Mouse (Mus musculus) kidney, postnatal 0 days (tissue): ENCODE results near the gene Rer1. TPM values are rescaled to one million over a fixed set of nuclear protein-coding genes. Genes with fewer than 3 reads are reported as not detected.

ENCODE experiments used
- ATAC-seq: fragments of 200-750 bp; cut with Nextera tagmentation; replicated peaks from 2 replicates; pipeline ENCODE4 v1.8.0; 2017; ENCODE audit warnings: low read depth, moderate number of reproducible peaks, moderate TSS enrichment, moderate library complexity; ENCODE audit not compliant: low FRiP score
- DNase-seq: peaks from one replicate; pipeline ENCODE4 v3.0.0-alpha.2; 2016; ENCODE audit warnings: low spot score
- H3K27ac ChIP-seq: fragments of 300-500 bp; sonication (generic); 2 replicates; pipeline ENCODE4 v1.5.1; 2014; ENCODE audit warnings: mild to moderate bottlenecking
- H3K27me3 ChIP-seq: fragments of 300-500 bp; sonication (generic); 2 replicates; pipeline ENCODE4 v1.6.1; 2014; ENCODE audit warnings: low read length, mixed read lengths; ENCODE audit not compliant: insufficient read depth
- H3K36me3 ChIP-seq: fragments of 300-500 bp; sonication (generic); 2 replicates; pipeline ENCODE4 v1.6.1; 2014; ENCODE audit warnings: low read length, mixed read lengths; ENCODE audit not compliant: insufficient read depth
- H3K4me1 ChIP-seq: fragments of 300-500 bp; sonication (generic); replicated peaks from 2 replicates; pipeline ENCODE4 v1.6.1; 2014; ENCODE audit warnings: antibody characterized with exemption, low read length, mixed read lengths; ENCODE audit not compliant: insufficient read depth
- H3K4me2 ChIP-seq: fragments of 300-500 bp; sonication (generic); 2 replicates; pipeline ENCODE4 v1.6.1; 2014; ENCODE audit warnings: mild to moderate bottlenecking, low read length, moderate library complexity, mixed read lengths
- H3K4me3 ChIP-seq: fragments of 300-500 bp; sonication (generic); replicated peaks from 2 replicates; pipeline ENCODE4 v1.5.1; 2014; ENCODE audit warnings: low read depth, low read length
- H3K9ac ChIP-seq: fragments of 300-500 bp; sonication (generic); 2 replicates; pipeline ENCODE4 v1.6.1; 2014; ENCODE audit warnings: low read depth, low read length
- H3K9me3 ChIP-seq: fragments of 300-500 bp; sonication (generic); replicated peaks from 2 replicates; pipeline ENCODE4 v1.6.1; 2016; ENCODE audit warnings: low read length, inconsistent platforms, mixed read lengths
- CTCF ChIP-seq: IDR thresholded peaks from 2 replicates; pipeline ENCODE4 v1.5.1; 2016; ENCODE audit warnings: antibody characterized with exemption, low read depth, mild to moderate bottlenecking, moderate library complexity
- WGBS: fragments of 180-500 bp; shearing (Covaris S2); extraction: QIAGEN DNeasy Blood & Tissue Kit; methylation state at CpG from one replicate; pipeline ENCODE4 v1.1.7; 2014; 5-methylcytosine and 5-hydroxymethylcytosine counted together
- polyA plus RNA-seq: library from polyadenylated mRNA; unstranded; fragments of >200 nt; fragmentation: Nextera tagmentation; extraction: Ambion mirVana; gene quantifications from 2 replicates; pipeline ENCODE4 v1.2.1, GENCODE M21; 2015

Gene Rer1
- polyA plus RNA-seq, 1 experiment from 2014 or later, result 194 TPM

DNA sequence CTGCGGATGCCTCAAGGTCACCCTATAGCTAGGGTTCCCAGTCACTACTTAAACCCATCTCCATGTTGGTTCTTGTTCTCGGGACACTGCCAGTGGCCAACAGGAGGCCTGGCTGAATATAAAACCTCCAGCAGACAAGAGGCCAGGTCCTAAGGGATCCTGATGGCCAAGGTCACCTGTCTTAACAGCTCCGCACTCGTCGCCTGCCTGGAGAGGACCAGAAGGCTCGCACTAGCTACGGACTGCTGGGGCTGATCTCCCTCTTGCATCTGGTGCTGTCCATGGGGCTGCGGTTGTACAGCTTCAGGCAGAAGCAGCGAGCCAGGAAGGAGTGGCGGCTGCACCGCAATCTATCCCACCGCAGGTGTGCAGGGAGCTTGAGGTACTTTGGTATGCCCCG is 16.0 kb downstream of the Rer1 start:
- no peak for DNase-seq
- WGBS, result 90% methylated on average over 13 of the region's 13 CpGs
- no peaks in the 10 kb centered on the region for H3K27me3 ChIP-seq
- no peak for TF ChIP-seq CTCF
- H3K4me3 ChIP-seq, result no peak overlapping the region
- H3K9me3 ChIP-seq, result no peaks in the 10 kb centered on the region
- H3K9ac ChIP-seq, result no peak overlapping the region
- peaks cover 43% of the 10 kb centered on the region for H3K36me3 ChIP-seq
- no peak overlapping the region for H3K4me2 ChIP-seq
- H3K27ac ChIP-seq, result no peak overlapping the region
- no peak for ATAC-seq
- H3K4me1 ChIP-seq, result peaks cover 9% of the 10 kb centered on the region

- ATAC-seq (no peak), DNase-seq (no peak)
- TF ChIP-seq CTCF, result peak; percentile 49
- H3K27ac ChIP-seq, result no peak overlapping the region
- H3K4me2 ChIP-seq, result no peak overlapping the region
- H3K9ac ChIP-seq, result no peak overlapping the region
- H3K4me3 ChIP-seq, result no peak overlapping the region
- no peaks in the 10 kb centered on the region for H3K9me3 ChIP-seq
- no peaks in the 10 kb centered on the region for H3K27me3 ChIP-seq
- 81% methylated on average over 6 of the region's 6 CpGs for WGBS
- peaks cover 33% of the 10 kb centered on the region for H3K36me3 ChIP-seq
- peaks cover 9% of the 10 kb centered on the region for H3K4me1 ChIP-seq
Observed at GRCm38 (mm10) chr4:155069191-155069590, 17.0 kb downstream of the Rer1 start.

- no peaks in the 10 kb centered on the region for H3K9me3 ChIP-seq
- H3K4me2 ChIP-seq, result peak overlapping the region; percentile 90; the same call in 1 of the 2 replicates
- no peak overlapping the region for H3K9ac ChIP-seq
- TF ChIP-seq CTCF, result no peak
- peaks cover 27% of the 10 kb centered on the region for H3K36me3 ChIP-seq
- DNase-seq (no peak), ATAC-seq (no peak)
- peaks cover 9% of the 10 kb centered on the region for H3K4me1 ChIP-seq
- no peak overlapping the region for H3K27ac ChIP-seq
- H3K27me3 ChIP-seq, result no peaks in the 10 kb centered on the region
- 92% methylated on average over 20 of the region's 20 CpGs for WGBS
- no peak overlapping the region for H3K4me3 ChIP-seq
Observed at GRCm38 (mm10) chr4:155068357-155068972, 17.7 kb downstream of the Rer1 start.

GRCm38 (mm10) chr4:155066834-155067522 is 19.2 kb downstream of the Rer1 start, which contains the start of gene Pex10:
Gene Pex10, plus strand, starts transcription at chr4:155067016.
- H3K27ac ChIP-seq, result peak within 1 kb of the TSS; percentile 73
- H3K4me1 ChIP-seq, result peaks cover 9% of the 10 kb centered on the region
- no peaks in the 10 kb centered on the region for H3K27me3 ChIP-seq
- ATAC-seq (peak; percentile 89), DNase-seq (peak; percentile 97)
- WGBS, result under 1% methylated on average over 48 of the region's 48 CpGs
- peak within 1 kb of the TSS; percentile 81 for H3K9ac ChIP-seq
- peaks cover 19% of the 10 kb centered on the region for H3K36me3 ChIP-seq
- TF ChIP-seq CTCF, result no peak
- peak within 1 kb of the TSS; percentile 64 for H3K4me3 ChIP-seq
- peak within 1 kb of the TSS; percentile 90 for H3K4me2 ChIP-seq
- H3K9me3 ChIP-seq, result no peaks in the 10 kb centered on the region

DNA sequence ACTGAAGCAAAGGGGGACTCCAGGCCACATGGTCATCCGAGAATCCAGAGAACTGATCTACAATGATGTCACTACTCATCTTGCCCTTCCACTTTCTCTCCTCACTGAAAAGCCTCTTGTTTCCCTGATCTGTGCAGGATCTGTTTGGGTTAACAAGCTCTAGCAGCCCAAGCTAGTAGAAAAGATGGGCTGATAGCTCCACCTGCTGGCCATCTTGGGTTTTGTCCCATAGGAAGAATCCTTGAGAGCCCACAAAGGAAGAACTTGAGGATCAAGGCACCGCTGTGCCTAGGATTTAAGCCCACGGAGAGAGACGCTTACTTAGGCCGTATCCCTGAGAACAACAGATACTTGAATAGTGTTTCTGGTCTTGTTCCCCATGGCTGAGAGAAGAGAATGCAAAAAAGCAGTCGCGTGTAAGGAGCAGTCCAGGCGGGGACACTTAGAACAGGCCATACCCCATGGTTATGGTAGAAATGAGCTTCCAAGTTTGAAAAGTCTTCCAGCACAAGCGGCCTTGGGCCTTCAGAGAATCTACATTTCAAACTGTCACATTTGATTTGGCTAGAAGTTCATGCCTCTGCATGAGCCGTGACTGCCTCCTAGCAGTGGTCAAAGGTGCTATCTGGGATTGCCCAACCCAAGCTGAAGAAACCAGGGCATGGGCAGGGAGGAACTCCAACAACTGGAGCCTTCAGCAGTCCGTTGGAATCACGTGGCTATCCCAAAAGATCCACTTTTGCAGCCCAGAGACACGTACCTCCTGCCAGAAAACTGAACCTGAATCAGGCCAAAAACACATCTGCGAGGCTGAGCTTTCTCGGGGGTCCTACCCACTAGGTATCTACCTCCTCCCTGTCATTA is 20.0 kb downstream of the Rer1 start:
- ATAC-seq (peak; percentile 53), DNase-seq (peak; percentile 93)
- 4% methylated on average over 15 of the region's 15 CpGs for WGBS
- Histone ChIP-seq H3K4me1 (peaks cover 9% of the 10 kb centered on the region), H3K9me3 (no peaks in the 10 kb centered on the region), H3K36me3 (peaks cover 15% of the 10 kb centered on the region), H3K4me3 (peak overlapping the region; percentile 64), H3K4me2 (peak overlapping the region; percentile 90), H3K27me3 (no peaks in the 10 kb centered on the region), H3K9ac (0 out of 2 replicates have a peak overlapping the region, but pooled peaks have one; percentile 3), H3K27ac (peak overlapping the region; percentile 67)
- peak; percentile 93 for TF ChIP-seq CTCF

DNA sequence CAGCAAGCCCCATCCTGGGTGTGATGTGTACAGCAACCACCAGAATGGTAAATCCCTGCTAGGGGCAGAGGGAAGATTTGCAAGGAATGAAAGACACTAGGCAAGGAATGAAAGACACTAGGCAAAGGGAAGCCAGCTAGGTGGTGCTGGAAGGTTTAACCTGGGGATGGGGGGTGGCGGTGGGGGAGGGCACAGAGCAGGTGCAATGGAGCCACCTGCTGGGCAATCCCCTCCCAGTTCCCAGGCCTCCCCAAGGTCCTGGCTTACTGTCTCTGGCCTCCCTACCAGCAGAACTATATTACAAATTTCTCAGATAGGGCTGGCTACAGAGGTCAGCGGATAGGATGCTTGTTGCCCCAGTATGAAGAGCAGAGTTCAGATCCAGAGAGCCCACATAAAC is 21.7 kb downstream of the Rer1 start:
- 66% methylated on average over 2 of the region's 2 CpGs for WGBS
- peaks cover 9% of the 10 kb centered on the region for H3K4me1 ChIP-seq
- no peak overlapping the region for H3K4me3 ChIP-seq
- H3K9me3 ChIP-seq, result no peaks in the 10 kb centered on the region
- ATAC-seq (no peak), DNase-seq (no peak)
- no peaks in the 10 kb centered on the region for H3K27me3 ChIP-seq
- TF ChIP-seq CTCF, result peak; percentile 48; the same call in 1 of the 2 replicates
- peak overlapping the region; percentile 73 for H3K27ac ChIP-seq
- H3K4me2 ChIP-seq, result no peak overlapping the region
- no peaks in the 10 kb centered on the region for H3K36me3 ChIP-seq
- H3K9ac ChIP-seq, result no peak overlapping the region
